Mouse (Mus musculus) neural tube, embryonic 11.5 days (tissue): ENCODE data around the gene Dglucy. TPM values are rescaled to one million over a fixed set of nuclear protein-coding genes. Genes with fewer than 3 reads are reported as not detected.

Experiments
- ATAC-seq: fragments of 200-750 bp; cut with Nextera tagmentation; 2 replicates; pipeline ENCODE4 v1.8.0; 2017; ENCODE audit warnings: moderate number of reproducible peaks, mild to moderate bottlenecking, moderate TSS enrichment, moderate library complexity; ENCODE audit not compliant: insufficient read depth, low FRiP score, low TSS enrichment
- DNase-seq: peaks from one replicate; pipeline ENCODE4 v3.0.0-alpha.2; 2015; ENCODE audit warnings: low spot score
- H3K27ac ChIP-seq: fragments of 300-500 bp; sonication (generic); 2 replicates; pipeline ENCODE4 v1.5.1; 2014; ENCODE audit warnings: low read depth, mild to moderate bottlenecking, low read length
- H3K27me3 ChIP-seq: fragments of 300-500 bp; sonication (generic); 2 replicates; pipeline ENCODE4 v1.6.1; 2014; ENCODE audit warnings: mild to moderate bottlenecking, low read length, mixed read lengths; ENCODE audit not compliant: control insufficient read depth, insufficient read depth
- H3K36me3 ChIP-seq: fragments of 300-500 bp; sonication (generic); 2 replicates; pipeline ENCODE4 v1.6.1; 2014; ENCODE audit warnings: mild to moderate bottlenecking, low read length, moderate library complexity, mixed read lengths; ENCODE audit not compliant: control insufficient read depth, insufficient read depth
- H3K4me1 ChIP-seq: fragments of 300-500 bp; sonication (generic); 2 replicates; pipeline ENCODE4 v1.6.1; 2014; ENCODE audit warnings: low read length, mixed read lengths; ENCODE audit not compliant: control insufficient read depth, insufficient read depth
- H3K4me2 ChIP-seq: fragments of 300-500 bp; sonication (generic); 2 replicates; pipeline ENCODE4 v1.6.1; 2014; ENCODE audit warnings: low read depth, mild to moderate bottlenecking, moderate library complexity
- H3K4me3 ChIP-seq: fragments of 300-500 bp; sonication (generic); 2 replicates; pipeline ENCODE4 v1.5.1; 2014; ENCODE audit warnings: low read depth, low read length
- H3K9ac ChIP-seq: fragments of 300-500 bp; sonication (generic); 2 replicates; pipeline ENCODE4 v1.6.1; 2014; ENCODE audit warnings: mild to moderate bottlenecking, low read length
- H3K9me3 ChIP-seq: fragments of 300-500 bp; sonication (generic); 2 replicates; pipeline ENCODE4 v1.6.1; 2016; ENCODE audit warnings: low read length; ENCODE audit not compliant: control insufficient read depth
- WGBS: fragments of 180-500 bp; shearing (Covaris S2); extraction: QIAGEN DNeasy Blood & Tissue Kit; methylation state at CpG from one replicate; pipeline ENCODE4 v1.1.7; 2014; 5-methylcytosine and 5-hydroxymethylcytosine counted together
- polyA plus RNA-seq: library from polyadenylated mRNA; unstranded; fragments of >200 nt; fragmentation: Nextera tagmentation; extraction: Ambion mirVana; gene quantifications from 2 replicates; pipeline ENCODE4 v1.2.1, GENCODE M21; 2014

Gene Dglucy
- polyA plus RNA-seq, 1 experiment from 2014 or later, result 0.73 TPM

- Histone ChIP-seq H3K4me2 (no peak overlapping the region), H3K36me3 (no peaks in the 10 kb centered on the region), H3K4me3 (no peak overlapping the region), H3K27me3 (peaks cover 23% of the 10 kb centered on the region), H3K27ac (no peak overlapping the region), H3K4me1 (peaks cover 3% of the 10 kb centered on the region), H3K9me3 (no peaks in the 10 kb centered on the region), H3K9ac (no peak overlapping the region)
- WGBS, result 18% methylated on average over 2 of the region's 2 CpGs
- DNase-seq, result no peak
- ATAC-seq, result no peak
These were observed 116.6 kb downstream of the Dglucy start for GRCm38 (mm10) chr12:100895504-100895903.

- no peaks in the 10 kb centered on the region for H3K36me3 ChIP-seq
- H3K4me3 ChIP-seq, result no peak overlapping the region
- H3K27me3 ChIP-seq, result peaks cover 23% of the 10 kb centered on the region
- no peak overlapping the region for H3K27ac ChIP-seq
- H3K9me3 ChIP-seq, result no peaks in the 10 kb centered on the region
- DNase-seq (no peak), ATAC-seq (no peak)
- no peak overlapping the region for H3K4me2 ChIP-seq
- H3K9ac ChIP-seq, result no peak overlapping the region
- 19% methylated on average over 3 of the region's 3 CpGs for WGBS
- peaks cover 3% of the 10 kb centered on the region for H3K4me1 ChIP-seq
These were observed 117.8 kb downstream of the Dglucy start for GRCm38 (mm10) chr12:100896661-100897060.

- Histone ChIP-seq H3K9ac (no peak overlapping the region), H3K27ac (no peak overlapping the region), H3K9me3 (no peaks in the 10 kb centered on the region), H3K27me3 (peaks cover 23% of the 10 kb centered on the region), H3K36me3 (no peaks in the 10 kb centered on the region), H3K4me3 (no peak overlapping the region), H3K4me2 (peak overlapping the region; percentile 57; the same call in 1 of the 2 replicates), H3K4me1 (peaks cover 3% of the 10 kb centered on the region)
- ATAC-seq, result no peak
- no peak for DNase-seq
- 19% methylated on average over 12 of the region's 12 CpGs for WGBS
These were observed 119.1 kb downstream of the Dglucy start for GRCm38 (mm10) chr12:100897736-100898650.

GRCm38 (mm10) chr12:100899111-100899640, 120.3 kb downstream of the Dglucy start:
- H3K4me3 ChIP-seq, result peak overlapping the region; percentile 27
- H3K27ac ChIP-seq, result no peak overlapping the region
- DNase-seq, result peak; percentile 25
- peak overlapping the region; percentile 57 for H3K4me2 ChIP-seq
- H3K4me1 ChIP-seq, result peaks cover 3% of the 10 kb centered on the region
- no peaks in the 10 kb centered on the region for H3K9me3 ChIP-seq
- H3K9ac ChIP-seq, result peak overlapping the region; percentile 28; the same call in 1 of the 2 replicates
- peaks cover 23% of the 10 kb centered on the region for H3K27me3 ChIP-seq
- WGBS, result 0% methylated on average over 30 of the region's 30 CpGs
- no peaks in the 10 kb centered on the region for H3K36me3 ChIP-seq
- 0 out of 2 replicates have a peak, but pooled peaks have one; percentile 32 for ATAC-seq

- Histone ChIP-seq H3K4me2 (no peak overlapping the region), H3K9ac (no peak overlapping the region), H3K27me3 (peaks cover 23% of the 10 kb centered on the region), H3K36me3 (no peaks in the 10 kb centered on the region), H3K27ac (no peak overlapping the region), H3K4me3 (no peak overlapping the region), H3K9me3 (no peaks in the 10 kb centered on the region), H3K4me1 (peaks cover 3% of the 10 kb centered on the region)
- DNase-seq (no peak), ATAC-seq (no peak)
- 77% methylated on average over 6 of the region's 6 CpGs for WGBS
These were observed 122.0 kb downstream of the Dglucy start for GRCm38 (mm10) chr12:100900901-100901300.

- DNase-seq (no peak), ATAC-seq (no peak)
- Histone ChIP-seq H3K4me1 (peaks cover 3% of the 10 kb centered on the region), H3K36me3 (no peaks in the 10 kb centered on the region), H3K4me3 (no peak overlapping the region), H3K27ac (no peak overlapping the region), H3K4me2 (no peak overlapping the region), H3K9me3 (no peaks in the 10 kb centered on the region), H3K9ac (no peak overlapping the region), H3K27me3 (peaks cover 23% of the 10 kb centered on the region)
- 80% methylated on average over 6 of the region's 6 CpGs for WGBS
These were observed 122.5 kb downstream of the Dglucy start for GRCm38 (mm10) chr12:100901386-100901785.

GRCm38 (mm10) chr12:100903761-100904160, 124.9 kb downstream of the Dglucy start:
- H3K4me3 ChIP-seq, result no peak overlapping the region
- no peaks in the 10 kb centered on the region for H3K9me3 ChIP-seq
- H3K4me2 ChIP-seq, result no peak overlapping the region
- ATAC-seq (no peak), DNase-seq (no peak)
- no peak overlapping the region for H3K27ac ChIP-seq
- H3K9ac ChIP-seq, result no peak overlapping the region
- WGBS, result 89% methylated on average over 9 of the region's 9 CpGs
- peaks cover 15% of the 10 kb centered on the region for H3K27me3 ChIP-seq
- H3K4me1 ChIP-seq, result peaks cover 7% of the 10 kb centered on the region
- no peaks in the 10 kb centered on the region for H3K36me3 ChIP-seq

GRCm38 (mm10) chr12:100906861-100907260, 128.0 kb downstream of the Dglucy start:
- Histone ChIP-seq H3K27ac (no peak overlapping the region), H3K4me3 (no peak overlapping the region), H3K4me2 (no peak overlapping the region), H3K9me3 (no peaks in the 10 kb centered on the region), H3K36me3 (no peaks in the 10 kb centered on the region), H3K9ac (no peak overlapping the region), H3K27me3 (peaks cover 2% of the 10 kb centered on the region; the same call in 1 of the 2 replicates), H3K4me1 (peaks cover 4% of the 10 kb centered on the region; the same call in 1 of the 2 replicates)
- DNase-seq, result no peak
- ATAC-seq, result no peak
- 81% methylated on average over 5 of the region's 5 CpGs for WGBS
